Mouse (Mus musculus): ENCODE results near the gene Atp6v0e2.

Gene Atp6v0e2

DNA sequence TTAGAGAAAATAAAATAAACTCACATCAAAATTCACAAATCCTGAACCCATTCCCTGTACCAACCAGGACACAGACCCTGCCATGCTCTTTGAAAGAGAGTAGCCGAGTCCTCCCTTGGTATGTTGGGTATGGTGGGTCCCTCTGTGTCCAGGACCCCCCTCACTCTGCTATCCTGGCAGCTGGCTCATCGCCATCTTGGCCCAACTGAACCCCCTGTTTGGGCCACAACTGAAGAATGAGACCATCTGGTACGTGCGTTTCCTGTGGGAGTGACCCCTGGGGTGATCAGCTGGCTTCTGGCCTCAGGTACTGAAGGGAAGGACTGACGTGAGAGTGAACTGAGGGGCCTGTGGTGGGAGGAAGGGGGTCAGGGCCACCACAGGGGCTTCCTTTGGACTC is 2.4 kb downstream of the Atp6v0e2 start:
- DNase-seq (ENCODE audit: low spot score in 2 of 2) = no peak

DNA sequence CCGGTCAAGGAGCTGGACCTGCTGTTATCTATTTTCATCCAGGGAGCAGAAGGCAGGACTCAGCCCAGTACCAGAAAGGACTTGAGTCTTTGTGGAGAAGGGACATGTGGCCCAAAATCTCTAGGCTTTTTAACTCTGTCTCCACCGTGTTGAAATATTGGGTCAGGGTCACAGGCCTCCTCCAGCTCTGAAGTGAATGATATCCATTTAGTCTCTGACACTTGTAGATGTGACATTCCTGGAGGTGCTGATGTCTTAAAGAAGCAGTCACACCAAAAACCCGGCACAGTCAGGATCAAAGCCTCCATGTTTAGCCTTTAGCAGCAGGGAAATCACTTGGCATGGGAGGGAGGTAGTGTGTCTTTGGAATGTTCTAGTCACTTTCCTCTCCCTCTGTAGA is 3.3 kb downstream of the Atp6v0e2 start:
- no peak for DNase-seq (ENCODE audit: low spot score in 2 of 2)

DNA sequence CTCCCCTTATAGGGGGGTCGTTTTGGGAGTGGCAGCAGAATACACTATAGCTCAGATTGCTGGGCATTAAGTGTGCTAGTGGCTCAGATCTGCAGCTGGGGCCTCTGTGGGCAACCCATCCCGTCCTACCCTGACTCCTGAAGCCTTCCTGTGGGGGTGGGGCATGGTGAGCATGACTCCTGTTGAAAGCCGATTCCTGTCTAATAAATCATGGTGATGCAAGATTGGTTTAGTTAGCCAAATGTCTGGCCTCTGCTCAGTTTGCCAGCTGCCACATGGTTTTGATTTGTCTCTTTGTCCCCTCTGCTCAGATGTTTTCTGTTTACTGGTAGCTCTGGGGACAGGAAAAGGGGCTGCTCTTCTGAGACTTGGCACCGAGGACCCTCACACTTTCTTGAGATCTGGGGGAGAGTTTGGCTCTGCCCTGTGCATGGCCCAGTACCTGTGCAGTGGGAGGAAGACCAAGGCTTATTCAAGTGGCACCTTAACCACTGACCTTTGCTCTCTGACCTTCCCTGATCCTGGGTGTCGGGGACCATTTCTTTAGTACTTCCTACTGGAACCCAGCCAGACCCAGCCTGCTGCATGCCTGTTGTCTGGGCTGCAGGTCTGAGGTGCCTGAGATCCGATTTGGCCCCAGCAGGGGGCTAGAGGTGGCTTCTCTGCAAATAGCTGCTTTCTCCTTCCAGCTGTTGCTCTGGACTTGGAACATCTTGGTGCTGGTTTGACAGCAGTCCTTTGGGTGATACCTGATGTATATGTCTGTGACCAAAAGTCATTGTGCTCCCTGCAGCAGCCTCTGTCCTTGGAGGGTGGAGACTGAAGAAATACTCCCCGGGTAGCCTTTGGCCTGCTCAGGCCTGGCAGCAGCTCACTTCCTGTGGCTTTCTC is 4.4 kb downstream of the Atp6v0e2 start:
- DNase-seq (ENCODE audit: low spot score in 2 of 2) = no peak

DNA sequence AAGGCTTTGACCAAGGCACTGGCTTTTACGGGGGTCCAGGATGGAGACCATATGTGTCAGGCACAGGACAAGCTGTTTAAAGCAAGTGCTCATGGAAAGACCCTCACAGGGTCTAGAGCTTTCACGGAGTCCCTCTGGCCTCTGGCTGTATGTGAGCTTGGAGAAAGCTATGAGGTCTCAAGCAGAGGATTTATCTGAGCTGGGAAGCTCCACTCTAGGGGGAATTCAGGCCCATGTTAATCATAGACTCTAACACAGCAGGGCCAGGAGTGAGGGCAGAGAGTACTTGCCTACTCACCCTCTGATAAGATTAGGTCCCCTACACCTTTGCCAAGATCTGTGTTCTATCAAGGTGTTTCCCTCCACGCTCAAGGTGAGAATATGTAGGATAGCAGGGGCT is 5.2 kb downstream of the Atp6v0e2 start:
- no peak for DNase-seq (ENCODE audit: low spot score in 2 of 2)

DNA sequence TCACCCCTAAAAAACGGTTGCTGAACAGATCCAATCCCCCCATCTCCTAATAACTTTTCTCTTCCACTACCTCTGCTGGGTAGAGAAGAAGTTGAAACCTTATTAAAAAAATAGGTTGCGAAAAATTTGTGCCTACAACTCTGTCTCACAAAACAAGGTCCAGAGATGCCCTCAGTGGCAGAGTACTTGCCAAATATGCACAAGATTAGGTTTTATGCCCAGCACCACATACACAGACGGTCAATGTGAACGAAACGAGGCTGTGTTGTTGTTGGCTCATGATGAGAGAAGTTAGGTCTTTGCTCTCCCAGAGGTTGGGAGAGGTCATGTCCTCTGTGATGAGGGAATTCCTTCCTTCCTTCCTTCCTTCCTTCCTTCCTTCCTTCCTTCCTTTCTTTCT is 7.8 kb downstream of the Atp6v0e2 start:
- DNase-seq (ENCODE audit: low spot score in 2 of 2) = no peak

DNA sequence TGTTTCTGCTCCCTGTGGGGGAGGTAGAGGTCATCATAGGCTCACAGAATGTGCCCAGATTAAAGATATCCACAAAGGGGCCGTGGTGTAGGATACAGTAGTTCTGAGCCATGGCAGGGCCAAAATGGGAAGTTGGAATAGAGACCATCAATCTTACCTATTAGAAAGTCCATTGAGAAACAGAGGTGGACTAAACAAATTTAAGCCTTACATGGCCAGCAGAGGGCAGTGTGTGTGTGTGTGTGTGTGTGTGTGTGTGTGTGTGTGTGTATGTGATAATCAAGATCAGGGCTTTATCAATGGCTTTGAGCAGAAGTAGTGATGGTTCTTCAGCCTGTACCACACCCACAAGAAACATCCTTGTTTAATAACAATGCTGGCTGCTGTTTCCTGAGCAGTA is 8.9 kb downstream of the Atp6v0e2 start:
- no peak for DNase-seq (ENCODE audit: low spot score in 2 of 2)

DNA sequence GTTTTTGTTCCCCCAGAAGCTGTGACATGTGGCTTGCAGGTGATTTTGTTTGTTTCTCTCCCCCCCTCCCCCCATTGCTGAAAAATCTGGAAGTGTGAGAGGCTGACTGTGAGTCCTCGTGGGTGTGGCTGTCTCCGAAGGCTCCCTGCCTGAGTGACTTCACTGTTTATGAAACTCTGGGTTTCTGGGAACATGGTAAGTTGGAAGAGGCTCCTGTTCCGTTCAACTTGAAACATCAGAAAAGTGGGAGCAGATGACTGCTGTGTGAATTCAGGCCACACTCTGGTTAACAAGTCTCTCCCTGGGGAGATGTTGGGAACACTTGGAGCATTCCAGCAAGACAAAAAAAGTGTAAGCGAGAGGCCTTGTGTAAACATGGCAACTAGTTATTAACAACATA is 9.4 kb downstream of the Atp6v0e2 start:
- DNase-seq (ENCODE audit: low spot score in 2 of 2) = no peak

DNA sequence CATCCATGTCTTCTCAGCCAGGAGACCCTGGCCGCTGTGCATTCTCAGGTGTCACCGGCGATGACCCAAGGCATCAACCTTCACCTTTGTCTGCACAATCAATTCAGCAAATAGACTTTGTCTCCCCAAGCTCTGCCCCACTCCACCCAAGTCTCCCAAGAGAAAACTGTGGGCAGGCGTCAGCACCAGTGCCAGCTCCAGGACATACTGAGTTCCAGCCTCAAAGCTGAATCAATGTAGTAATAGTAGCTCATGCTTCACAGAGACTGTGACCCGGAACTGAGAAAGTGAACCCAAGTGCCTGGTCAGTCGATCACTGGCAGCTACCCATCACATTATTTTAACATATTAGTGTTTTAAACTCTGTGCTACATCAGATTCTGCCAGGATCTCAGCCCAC is 10.9 kb downstream of the Atp6v0e2 start:
- DNase-seq (ENCODE audit: low spot score in 2 of 2) = no peak

DNA sequence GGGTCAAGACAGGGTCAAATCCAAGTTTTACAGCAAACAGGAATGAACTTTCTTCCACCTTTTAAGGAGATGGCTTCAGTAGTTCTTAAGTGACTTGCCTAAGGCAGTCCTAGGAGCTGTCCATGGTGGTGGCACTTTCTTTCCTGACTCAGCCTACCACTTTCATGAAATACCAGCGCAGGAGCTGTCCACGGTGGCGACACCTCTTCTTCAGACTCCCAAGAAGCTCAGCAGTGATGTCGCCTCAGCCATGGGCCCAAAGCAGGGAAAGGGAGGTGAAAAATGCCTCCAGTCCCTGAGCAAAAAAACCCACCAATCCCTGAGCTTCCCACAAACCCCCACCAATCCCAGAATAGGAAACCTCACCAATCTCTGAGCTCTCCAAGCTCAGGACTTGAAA is 15.5 kb downstream of the Atp6v0e2 start:
- DNase-seq (ENCODE audit: low spot score in 2 of 2) = peak; percentile 50 to 77

DNA sequence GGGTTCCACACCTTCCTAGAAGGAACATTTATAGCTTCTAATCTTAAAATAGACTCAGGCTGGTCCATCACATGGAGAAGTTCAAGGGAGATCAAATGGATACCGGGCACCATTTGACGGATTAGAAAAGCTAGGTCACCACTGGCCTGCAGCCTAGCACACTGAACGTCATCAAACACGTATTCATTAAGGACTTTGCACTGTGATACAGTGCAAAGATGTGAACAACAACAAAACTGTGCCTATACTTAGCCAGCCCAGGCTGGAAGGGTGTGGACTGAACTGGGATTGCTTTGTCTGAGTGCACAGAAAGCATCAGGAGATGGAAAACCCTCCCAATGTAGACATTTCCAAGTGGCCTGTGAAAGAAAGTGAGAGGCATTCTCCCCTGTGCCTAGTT is 16.4 kb downstream of the Atp6v0e2 start:
- no peak for DNase-seq (ENCODE audit: low spot score in 2 of 2)

DNA sequence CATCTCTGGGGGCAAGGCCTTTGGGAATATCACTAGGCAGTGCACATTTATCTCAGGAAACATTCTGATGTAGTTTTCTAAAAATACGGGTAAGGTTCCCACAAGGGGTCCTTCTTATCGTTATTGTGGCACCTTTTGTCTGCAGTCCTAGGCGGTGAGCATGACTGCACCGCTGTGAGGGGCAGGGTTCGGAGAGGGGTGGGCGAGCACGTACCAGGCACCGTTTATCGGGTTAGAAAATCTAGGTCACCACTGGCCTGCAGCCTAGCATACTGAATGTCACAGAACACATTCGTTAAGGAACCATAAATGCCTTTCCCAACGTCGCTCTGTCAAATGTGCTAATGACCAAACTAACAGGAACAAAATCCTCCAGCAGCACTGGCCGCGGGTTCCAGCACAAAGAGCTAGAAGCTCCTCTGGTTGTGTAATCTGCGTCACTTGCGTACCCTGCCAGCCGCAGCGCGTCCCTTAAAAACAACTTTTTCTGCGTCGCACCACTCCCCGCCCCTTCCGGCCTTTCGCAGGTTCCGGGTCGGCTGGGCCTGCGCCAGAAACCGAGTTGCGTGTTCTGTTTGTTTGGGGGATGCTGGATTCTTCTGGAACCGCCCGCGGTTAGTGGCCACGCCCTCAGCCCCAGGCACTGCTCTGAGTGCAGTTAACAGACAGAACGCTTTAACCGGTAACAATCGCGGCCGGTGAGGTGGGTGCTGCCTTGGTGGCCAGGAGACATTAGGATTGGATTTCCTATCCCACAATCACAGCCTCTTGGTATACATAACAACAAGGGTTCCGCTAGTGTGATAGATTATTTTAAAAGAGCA is 17.1 kb downstream of the Atp6v0e2 start, which contains the start of gene Lrrc61:
TSS of gene Lrrc61 (plus strand) at position 517 of the 824 bp plus-strand sequence.
- DNase-seq (ENCODE audit: low spot score in 2 of 2) = peak; percentile 83 to 87

DNA sequence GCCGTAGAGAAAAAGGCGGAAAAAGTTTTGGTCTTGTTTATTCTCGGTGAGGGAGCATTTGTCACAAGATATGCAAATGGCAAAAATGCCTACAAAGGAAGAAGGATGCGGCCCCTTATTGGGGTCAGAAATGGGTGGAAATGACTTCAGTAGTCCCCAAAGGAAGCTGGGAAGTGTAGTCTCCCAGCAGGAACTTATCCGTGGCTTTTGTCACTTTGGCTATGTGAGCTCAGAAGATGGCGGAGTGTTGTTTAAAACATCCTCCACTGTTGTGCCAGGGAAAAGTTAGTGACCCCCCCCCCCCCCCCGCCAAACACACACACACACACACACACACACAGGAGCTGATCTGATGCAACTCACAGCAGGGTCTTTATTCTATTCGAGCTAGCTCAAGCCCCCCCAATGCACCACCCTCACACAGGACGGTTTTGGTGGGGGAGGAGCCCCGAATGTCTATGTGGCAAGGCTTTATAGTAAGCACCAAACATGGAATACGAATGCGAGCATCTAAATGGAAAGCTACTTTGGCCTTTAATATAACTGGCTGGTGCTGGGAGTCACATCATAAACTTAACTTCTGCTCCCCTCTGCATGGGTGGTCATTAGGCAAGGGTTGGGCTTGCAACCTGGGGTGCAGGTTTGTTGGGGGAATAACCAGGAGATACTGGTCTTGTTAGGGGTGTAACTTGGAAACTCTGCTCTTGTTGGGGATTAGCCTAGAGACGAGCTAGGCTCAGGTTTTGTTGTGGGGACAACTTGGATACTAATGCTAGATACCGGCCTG is 17.9 kb downstream of the Atp6v0e2 start:
- no peak for DNase-seq (ENCODE audit: low spot score in 2 of 2)

DNA sequence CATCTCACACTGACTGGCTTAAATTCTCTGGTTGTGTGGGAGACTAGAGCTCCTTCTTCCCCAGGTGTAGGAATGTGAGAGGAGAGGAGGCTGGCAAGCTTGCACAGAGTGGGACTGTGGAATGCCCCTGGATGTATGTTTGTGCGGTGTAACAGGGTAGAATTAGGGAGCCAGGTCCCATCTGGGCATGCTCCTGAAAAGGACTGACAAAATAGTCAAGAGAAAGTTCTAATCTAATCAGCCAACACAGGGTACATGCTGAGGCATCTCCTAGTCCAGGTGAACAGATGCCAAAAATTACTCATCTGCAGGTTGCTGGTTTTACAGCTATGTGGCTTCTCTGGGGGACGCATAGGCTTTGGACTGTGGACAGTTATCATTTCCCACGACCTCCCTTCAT is 18.5 kb downstream of the Atp6v0e2 start:
- DNase-seq (ENCODE audit: low spot score in 2 of 2) = no peak

DNA sequence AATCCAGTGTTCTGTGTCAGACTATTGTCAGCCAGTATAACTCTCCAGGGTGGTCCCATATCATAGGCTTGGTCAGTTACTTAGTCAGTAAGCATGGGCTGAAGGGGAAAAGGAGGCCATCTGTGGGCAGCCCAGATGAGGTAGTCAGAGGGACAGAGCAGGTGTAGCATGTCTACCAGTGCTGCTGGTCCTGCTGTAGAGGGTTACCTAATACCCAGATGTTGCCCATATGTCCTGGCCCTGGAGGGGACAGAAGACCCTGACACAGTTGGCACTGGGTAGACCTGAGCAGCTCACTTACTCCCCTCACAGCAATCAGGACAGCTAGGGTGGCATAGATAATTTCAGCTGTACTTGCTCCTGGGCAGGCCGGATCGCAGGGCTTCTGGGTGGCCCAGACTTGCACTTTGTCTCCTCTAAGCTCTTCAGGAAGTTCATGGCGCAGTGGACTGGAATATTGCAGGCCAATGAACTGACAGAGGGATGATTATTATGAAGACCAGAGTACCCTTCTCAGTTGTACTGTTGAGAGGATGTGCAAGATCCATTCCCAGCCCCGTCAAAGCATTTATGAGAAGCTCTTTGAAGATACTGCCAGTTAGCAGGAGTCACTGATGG is 28.4 kb downstream of the Atp6v0e2 start:
- no peak for DNase-seq (ENCODE audit: low spot score in 2 of 2)

DNA sequence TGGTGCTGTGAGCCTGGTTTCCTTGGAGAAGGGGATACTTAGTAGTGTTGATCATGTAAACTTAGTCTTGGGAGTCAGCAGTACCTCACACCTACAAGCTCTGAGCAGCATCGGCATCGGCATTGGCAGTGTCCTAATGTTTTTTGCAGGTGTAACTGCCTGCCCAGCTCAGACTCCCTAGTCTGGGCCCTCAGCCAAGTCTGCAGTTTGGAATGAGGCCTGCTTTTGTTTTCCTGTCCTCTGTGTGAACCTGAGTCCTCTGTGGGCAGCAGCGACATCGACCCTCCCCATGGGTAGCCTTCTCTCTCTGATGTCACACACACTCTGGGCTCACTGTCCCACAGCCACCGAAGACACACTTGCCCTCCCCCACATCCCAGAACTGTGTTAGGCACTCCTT is 28.9 kb downstream of the Atp6v0e2 start:
- no peak for DNase-seq (ENCODE audit: low spot score in 2 of 2)

DNA sequence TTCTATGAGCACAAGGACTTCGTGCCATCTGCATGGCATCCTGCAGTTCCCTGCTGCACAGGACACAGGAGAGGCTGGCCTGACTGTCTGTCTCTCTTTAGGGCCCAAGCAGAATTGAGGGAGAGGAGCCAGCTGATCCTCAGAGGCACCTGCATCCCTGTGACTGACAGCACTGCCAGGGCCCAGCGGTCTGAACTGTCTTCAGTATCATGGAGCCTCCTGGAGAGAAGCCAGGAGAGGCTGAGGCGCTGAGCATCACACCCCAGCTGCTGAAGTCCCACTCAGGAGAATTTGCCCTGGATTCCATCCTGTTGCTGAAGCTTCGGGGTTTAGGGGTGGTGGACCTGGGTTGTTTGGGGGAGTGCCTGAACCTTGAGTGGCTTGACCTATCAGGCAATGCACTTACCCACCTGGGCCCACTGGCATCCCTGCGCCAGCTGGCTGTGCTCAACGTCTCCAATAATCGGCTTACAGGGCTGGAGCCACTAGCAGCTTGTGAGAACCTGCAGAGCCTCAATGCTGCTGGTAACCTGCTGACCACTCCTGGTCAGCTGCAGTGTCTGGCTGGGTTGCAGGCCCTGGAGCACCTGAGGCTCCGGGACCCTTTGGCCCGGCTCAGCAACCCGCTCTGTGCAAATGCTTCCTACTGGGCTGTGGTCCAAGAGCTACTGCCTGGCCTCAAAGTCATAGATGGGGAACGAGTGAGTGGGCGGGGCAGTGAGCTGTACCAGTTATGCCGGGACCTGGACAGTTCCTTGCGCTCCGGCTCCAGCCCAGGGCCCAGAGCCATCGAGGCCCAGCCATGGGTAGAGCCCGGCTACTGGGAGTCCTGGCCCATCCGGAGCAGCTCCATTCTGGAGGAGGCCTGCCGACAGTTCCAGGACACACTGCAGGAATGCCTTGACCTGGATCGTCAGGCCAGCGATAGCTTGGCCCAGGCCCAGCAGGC is 30.9 kb downstream of the Atp6v0e2 start:
- DNase-seq (ENCODE audit: low spot score in 2 of 2) = no peak

DNA sequence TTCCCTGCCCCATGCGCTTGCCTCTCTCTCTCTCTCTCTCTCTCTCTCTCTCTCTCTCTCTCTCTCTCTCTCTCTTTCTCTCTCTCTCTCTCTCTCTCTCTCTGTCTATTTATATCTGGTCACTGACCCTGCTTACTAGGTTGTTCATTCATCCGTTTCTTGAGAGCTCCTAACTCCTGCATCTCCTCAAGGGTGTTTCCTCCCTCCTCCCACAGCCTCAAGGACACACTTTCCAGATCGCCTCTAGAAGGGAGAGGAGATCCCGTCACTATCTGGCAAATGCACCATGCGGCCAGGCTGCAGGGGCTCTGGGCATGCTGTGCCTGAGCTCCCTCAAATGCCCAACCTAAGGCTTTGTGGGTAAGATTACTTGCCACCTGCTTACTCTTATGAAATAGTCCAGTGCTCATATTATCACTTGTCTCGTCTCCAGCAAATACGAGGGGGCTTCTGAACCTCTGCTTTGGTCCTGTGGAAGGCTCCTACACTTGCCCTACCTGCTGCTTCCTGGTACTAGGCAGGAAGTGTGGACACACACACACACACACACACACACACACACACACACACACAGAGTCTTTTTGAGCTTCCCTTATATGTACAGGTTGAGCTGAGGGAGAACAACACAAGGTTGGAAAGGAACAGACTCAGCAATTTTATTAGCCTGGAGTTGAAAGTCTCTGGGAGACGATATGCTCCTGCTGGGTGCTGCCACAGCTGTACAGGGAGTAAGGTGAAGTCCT is 31.8 kb downstream of the Atp6v0e2 start:
- no peak for DNase-seq (ENCODE audit: low spot score in 2 of 2)

DNA sequence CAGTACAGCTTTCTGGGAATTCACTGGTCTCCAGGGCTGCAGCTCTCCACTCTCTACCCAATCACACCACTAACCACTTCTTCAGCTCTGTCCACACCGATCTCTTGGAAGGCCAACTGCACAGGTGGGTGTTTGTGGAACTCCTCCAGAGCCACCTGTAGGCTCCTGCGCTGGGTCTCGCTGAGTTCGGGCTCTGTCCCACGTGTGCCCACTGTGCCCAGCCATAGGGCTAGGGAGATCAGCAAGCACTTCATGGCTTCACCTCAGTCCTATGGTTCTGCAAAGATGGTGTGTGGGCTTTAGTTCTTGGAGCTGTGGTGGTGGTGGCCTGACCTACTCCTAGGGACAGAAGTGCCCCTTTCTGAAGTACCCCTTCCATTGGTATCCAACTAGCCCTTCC is 34.6 kb downstream of the Atp6v0e2 start:
- DNase-seq (ENCODE audit: low spot score in 2 of 2) = no peak

DNA sequence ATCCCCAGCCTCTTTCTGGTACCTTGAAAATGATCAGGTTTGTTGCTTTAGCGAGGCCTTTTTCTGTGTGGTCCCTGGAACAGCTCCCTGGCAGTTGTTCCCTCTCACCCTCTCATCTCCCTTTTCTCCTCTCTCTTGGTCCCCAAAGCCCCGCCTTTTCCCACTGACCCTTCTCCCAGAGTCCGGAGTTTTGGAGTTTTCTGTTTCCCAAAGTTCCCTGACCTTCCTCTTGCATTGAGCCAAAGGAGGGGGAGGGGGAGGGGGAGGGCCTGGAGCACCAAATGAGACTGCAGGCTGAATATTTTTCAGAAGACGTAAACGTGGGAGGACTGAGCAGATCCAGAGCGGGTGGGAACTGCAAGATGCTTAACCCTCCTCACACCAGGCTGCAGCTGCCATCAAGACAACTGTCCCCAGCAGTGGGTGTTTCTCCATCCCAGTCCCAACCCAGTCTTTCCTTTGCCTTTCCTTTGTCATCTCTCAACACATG is 35.2 kb downstream of the Atp6v0e2 start, which contains the start of gene Rarres2:
TSS of gene Rarres2 (minus strand) at position 218 of the 490 bp plus-strand sequence.
- DNase-seq (ENCODE audit: low spot score in 2 of 2) = no peak
